Mouse (Mus musculus): ENCODE results near the gene Ndel1.

GRCm38 (mm10) chr11:68893911-68894464 is 22.3 kb upstream of the Ndel1 start:
- TF ChIP-seq CTCF (IDR thresholded peaks at IDR 0.05; ENCODE audit: control insufficient read depth, insufficient read depth, low read length) (no peak), POLR2A (IDR thresholded peaks at IDR 0.05; ENCODE audit: borderline replicate concordance, control insufficient read depth, low read depth, low read length) (no peak)

Data from bone marrow, adult 2 months (tissue).